Mouse (Mus musculus): ENCODE data around the gene Nek11. TPM values are rescaled to one million over a fixed set of nuclear protein-coding genes. Genes with fewer than 3 reads are reported as not detected.

Nek11 gene
- not detected for polyA plus RNA-seq (2017; shearing (Covaris generic))

DNA sequence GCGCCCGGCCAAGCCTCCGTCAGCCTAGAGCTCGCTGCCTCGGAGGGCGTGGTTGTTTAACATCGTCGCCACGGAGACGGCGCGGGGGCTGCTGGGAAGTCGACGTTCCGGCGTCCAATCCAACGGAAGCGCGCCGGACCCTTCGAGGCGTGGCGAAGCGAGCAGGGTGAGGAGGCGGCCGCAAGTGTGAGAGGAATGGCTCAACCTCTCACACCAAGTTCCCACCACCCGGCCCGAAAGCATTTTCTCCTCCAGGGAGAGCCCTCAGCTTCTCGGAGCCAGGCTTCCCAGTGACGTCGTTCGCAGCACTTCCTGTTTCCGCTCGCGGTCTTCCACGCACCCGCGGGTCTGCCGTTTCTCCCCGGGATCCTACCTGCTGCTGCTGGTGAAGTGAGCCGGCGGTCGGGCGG lies at the start of gene Nek11, which contains the start of gene Aste1:
Gene Nek11 (minus strand): TSS at position 307 of the 410 bp plus-strand sequence.
Gene Aste1 (plus strand): TSS at position 175 of the 410 bp plus-strand sequence.

DNA sequence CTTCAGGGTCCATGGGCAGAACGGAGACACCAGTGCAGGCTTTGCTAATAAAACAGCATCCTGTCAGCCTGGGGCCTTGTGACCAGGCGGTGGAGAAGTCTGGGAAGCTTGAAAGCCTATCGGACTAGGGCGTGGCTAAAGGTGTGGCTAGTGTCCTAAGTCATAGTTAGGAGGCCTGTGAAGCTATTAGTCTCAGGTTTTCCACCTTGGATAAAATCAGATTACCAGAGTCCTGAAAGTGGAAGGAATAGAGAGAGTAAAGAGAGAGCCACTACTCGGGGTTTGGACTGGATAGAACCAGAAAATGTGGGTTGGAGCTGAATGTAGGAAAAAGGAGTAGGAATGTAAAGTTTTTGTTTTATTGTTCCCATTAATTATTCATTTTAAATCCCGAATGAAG lies 250.3 kb downstream of the Nek11 start, which contains the start of gene 1700080E11Rik:
Gene 1700080E11Rik (minus strand): TSS at position 101 of the 400 bp plus-strand sequence.

DNA sequence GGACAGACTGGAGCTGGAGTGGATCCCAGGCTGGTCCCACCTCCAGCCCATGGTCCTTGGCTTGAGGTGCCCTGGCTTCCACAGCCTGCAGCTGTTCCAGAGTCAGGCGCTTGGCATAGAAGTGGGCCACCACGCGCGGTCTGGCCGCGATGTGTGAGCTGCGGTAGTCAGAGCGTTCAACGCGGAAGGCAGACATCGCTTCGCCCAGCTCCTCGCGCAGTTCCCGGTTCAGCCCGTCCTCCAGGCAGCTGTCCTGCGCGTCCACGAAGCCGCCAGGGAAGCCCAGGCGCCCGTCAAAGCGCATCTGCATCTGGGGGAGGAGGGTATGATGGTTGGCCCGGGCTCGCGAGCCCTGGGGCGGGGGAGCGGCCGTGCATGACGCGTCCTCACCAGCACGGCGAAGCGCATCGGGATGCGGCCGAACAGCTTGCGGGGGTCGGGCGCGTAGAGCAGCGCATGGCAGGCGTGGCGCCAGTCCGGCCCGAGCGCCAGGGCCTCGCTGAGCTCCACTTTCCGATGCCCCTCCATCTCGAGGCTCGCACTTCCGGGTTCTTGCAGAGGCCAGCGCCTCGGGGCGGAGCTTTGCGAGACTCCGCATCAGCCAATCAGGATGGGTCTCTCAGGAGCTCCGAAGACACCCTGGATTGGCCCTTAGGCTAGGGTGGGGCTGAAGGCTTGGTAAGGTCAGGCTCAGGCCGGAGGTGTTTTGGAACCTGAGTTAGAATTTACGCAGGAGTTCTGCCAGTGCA lies 263.9 kb downstream of the Nek11 start, which contains the start of gene Nudt16:
Gene Nudt16 (minus strand): TSS at position 572 of the 749 bp plus-strand sequence.

Other genes with a start within 250 kb of the Nek11 start
- 10 to 100 TPM; 17.2 to 22.2 TPM for gene Aste1, start 132 bp downstream of the Nek11 start, polyA plus RNA-seq (2017; shearing (Covaris generic))
- 10 to 100 TPM; 68.0 to 74.0 TPM for gene Atp2c1, start 131.8 kb upstream of the Nek11 start, polyA plus RNA-seq (2017; shearing (Covaris generic))
- 10 to 100 TPM; 19.2 to 33.4 TPM for gene Pik3r4, start 247.5 kb upstream of the Nek11 start, polyA plus RNA-seq (2017; shearing (Covaris generic))